Mouse (Mus musculus) hindbrain, embryonic 15.5 days (tissue): ENCODE data around the gene B3gat1. TPM values are rescaled to one million over a fixed set of nuclear protein-coding genes. Genes with fewer than 3 reads are reported as not detected.

Experiments
- ATAC-seq: fragments of 200-750 bp; cut with Nextera tagmentation; 2 replicates; pipeline ENCODE4 v1.8.0; 2017; ENCODE audit warnings: low read depth, moderate number of reproducible peaks, moderate TSS enrichment; ENCODE audit not compliant: low FRiP score
- H3K27ac ChIP-seq: fragments of 300-500 bp; sonication (generic); replicated peaks from 2 replicates; pipeline ENCODE4 v1.5.1; 2015; ENCODE audit warnings: mild to moderate bottlenecking, inconsistent platforms
- H3K27me3 ChIP-seq: fragments of 300-500 bp; sonication (generic); 2 replicates; pipeline ENCODE4 v1.6.1; 2015; ENCODE audit warnings: control low read depth, inconsistent platforms
- H3K36me3 ChIP-seq: fragments of 300-500 bp; sonication (generic); 2 replicates; pipeline ENCODE4 v1.6.1; 2015; ENCODE audit warnings: control low read depth, inconsistent platforms
- H3K4me1 ChIP-seq: fragments of 300-500 bp; sonication (generic); replicated peaks from 2 replicates; pipeline ENCODE4 v1.6.1; 2015; ENCODE audit warnings: control low read depth, inconsistent platforms
- H3K4me2 ChIP-seq: fragments of 300-500 bp; sonication (generic); 2 replicates; pipeline ENCODE4 v1.6.1; 2015; ENCODE audit warnings: moderate library complexity, mild to moderate bottlenecking, inconsistent platforms
- H3K4me3 ChIP-seq: fragments of 300-500 bp; sonication (generic); 2 replicates; pipeline ENCODE4 v1.5.1; 2015; ENCODE audit warnings: mild to moderate bottlenecking, inconsistent platforms
- H3K9ac ChIP-seq: fragments of 300-500 bp; sonication (generic); 2 replicates; pipeline ENCODE4 v1.6.1; 2015; ENCODE audit warnings: inconsistent platforms
- H3K9me3 ChIP-seq: fragments of 300-500 bp; sonication (generic); 2 replicates; pipeline ENCODE4 v1.6.1; 2016; ENCODE audit warnings: control low read depth, inconsistent platforms
- WGBS: fragments of 180-500 bp; shearing (Covaris S2); methylation state at CpG from one replicate; pipeline ENCODE4 v1.1.7; 2015; 5-methylcytosine and 5-hydroxymethylcytosine counted together
- polyA plus RNA-seq: library from polyadenylated mRNA; unstranded; fragments of >200 nt; fragmentation: Nextera tagmentation; extraction: Ambion mirVana; gene quantifications from 2 replicates; pipeline ENCODE4 v1.2.1, GENCODE M21; 2015

The B3gat1 gene
- polyA plus RNA-seq, 1 experiment from 2014 or later: 51.0 TPM

DNA sequence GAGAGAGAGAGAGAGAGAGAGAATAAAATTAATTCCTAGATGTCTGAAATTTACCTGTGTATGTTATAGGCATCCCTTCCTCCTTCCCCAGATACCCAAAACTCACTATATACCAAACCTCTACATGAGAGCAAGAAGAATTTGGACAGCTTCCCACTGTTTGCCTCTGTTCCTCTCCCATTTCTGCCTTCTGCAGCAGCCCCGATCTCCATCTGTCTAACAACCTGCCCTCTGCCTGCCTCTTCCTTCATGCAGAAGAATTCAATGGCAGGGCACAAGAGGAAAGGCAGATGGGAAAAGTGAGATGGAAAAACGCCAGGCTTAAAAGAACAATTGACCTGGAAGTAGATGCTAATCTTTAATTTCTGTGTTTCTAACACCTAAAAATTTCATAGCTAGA, 5.0 kb upstream of the B3gat1 start:
- no peak overlapping the region for H3K4me3 ChIP-seq
- H3K27ac ChIP-seq: no peak overlapping the region
- no peak overlapping the region for H3K9ac ChIP-seq
- H3K9me3 ChIP-seq: no peaks in the 10 kb centered on the region
- H3K4me2 ChIP-seq: no peak overlapping the region
- no peak for ATAC-seq
- H3K4me1 ChIP-seq: peaks cover 4% of the 10 kb centered on the region
- no peaks in the 10 kb centered on the region for H3K27me3 ChIP-seq
- WGBS: 74% methylated on average over 2 of the region's 2 CpGs
- no peaks in the 10 kb centered on the region for H3K36me3 ChIP-seq

GRCm38 (mm10) chr9:26733986-26734385, 458 bp downstream of the B3gat1 start:
- WGBS: 2% methylated on average over 32 of the region's 37 CpGs
- no peaks in the 10 kb centered on the region for H3K27me3 ChIP-seq

DNA sequence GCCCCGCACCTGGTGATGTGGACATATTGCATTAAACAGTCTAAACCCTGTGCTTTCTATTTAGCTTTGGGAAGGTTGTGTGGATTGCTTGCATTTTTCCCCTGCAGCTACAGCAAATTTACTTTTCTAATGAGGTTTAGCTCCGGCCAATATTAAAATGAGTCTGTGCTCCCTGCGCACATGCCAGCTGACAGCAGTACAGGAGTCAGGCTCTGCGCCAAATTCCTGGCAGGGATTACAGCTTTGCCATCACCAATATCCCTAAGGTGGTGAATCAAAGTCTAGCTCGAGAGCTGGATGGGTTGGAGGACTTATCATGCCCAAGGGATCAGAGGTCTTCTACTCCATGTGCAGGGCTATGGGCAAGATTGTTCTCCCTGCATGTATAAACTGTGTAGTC, 3.6 kb downstream of the B3gat1 start:
- peak overlapping the region; percentile 80 for H3K4me2 ChIP-seq
- H3K4me3 ChIP-seq: peak overlapping the region; percentile 92
- H3K27me3 ChIP-seq: no peaks in the 10 kb centered on the region
- ATAC-seq: no peak
- 30% methylated on average over 5 of the region's 5 CpGs for WGBS
- H3K4me1 ChIP-seq: peaks cover 51% of the 10 kb centered on the region
- no peaks in the 10 kb centered on the region; the same call in 1 of the 2 replicates for H3K36me3 ChIP-seq
- H3K27ac ChIP-seq: 0 out of 2 replicates have a peak overlapping the region, but pooled peaks have one; percentile 40
- H3K9ac ChIP-seq: peak overlapping the region; percentile 5; the same call in 1 of the 2 replicates
- H3K9me3 ChIP-seq: no peaks in the 10 kb centered on the region

More at GRCm38 (mm10) chr9:26733986-26734385, 458 bp downstream of the B3gat1 start:
- Histone ChIP-seq H3K4me3 (peak overlapping the region; percentile 92), H3K27ac (peak overlapping the region; percentile 93), H3K9me3 (no peaks in the 10 kb centered on the region), H3K36me3 (no peaks in the 10 kb centered on the region), H3K4me1 (peaks cover 42% of the 10 kb centered on the region), H3K9ac (peak overlapping the region; percentile 97), H3K4me2 (peak overlapping the region; percentile 80)
- peak; percentile 50 for ATAC-seq

DNA sequence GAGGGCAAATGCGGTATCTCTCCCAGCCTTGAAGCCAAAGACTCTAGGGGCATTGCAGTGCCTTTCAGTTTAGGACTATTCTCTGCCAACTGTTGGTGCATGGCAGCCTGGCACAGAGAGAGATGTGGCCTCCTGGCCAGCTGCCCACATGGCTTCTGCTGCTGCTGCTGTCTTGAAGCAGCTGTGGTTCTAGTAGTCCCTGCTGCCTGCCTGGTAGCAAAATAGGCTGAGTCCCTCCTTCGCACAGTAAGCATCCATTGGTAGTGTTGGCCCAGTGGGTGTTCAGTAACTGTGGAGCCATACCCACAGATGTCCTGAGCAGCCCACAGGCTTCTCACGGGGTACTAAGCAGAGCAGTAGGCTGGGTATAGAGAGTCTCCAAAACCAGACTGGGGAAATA, 9.3 kb downstream of the B3gat1 start:
- peaks cover 30% of the 10 kb centered on the region for H3K4me1 ChIP-seq
- H3K36me3 ChIP-seq: no peaks in the 10 kb centered on the region; the same call in 1 of the 2 replicates
- no peak overlapping the region for H3K27ac ChIP-seq
- H3K4me2 ChIP-seq: no peak overlapping the region
- H3K4me3 ChIP-seq: no peak overlapping the region
- peak; percentile 38; the same call in 1 of the 2 replicates for ATAC-seq
- no peak overlapping the region for H3K9ac ChIP-seq
- H3K9me3 ChIP-seq: no peaks in the 10 kb centered on the region
- 83% methylated on average over 3 of the region's 3 CpGs for WGBS
- no peaks in the 10 kb centered on the region for H3K27me3 ChIP-seq

- ATAC-seq: no peak
- Histone ChIP-seq H3K27me3 (no peaks in the 10 kb centered on the region), H3K4me2 (no peak overlapping the region), H3K9me3 (no peaks in the 10 kb centered on the region), H3K4me1 (peaks cover 14% of the 10 kb centered on the region), H3K4me3 (no peak overlapping the region), H3K9ac (no peak overlapping the region), H3K27ac (no peak overlapping the region), H3K36me3 (peaks cover 4% of the 10 kb centered on the region; the same call in 1 of the 2 replicates)
- WGBS: 68% methylated on average over 4 of the region's 4 CpGs
Measured at GRCm38 (mm10) chr9:26747121-26747520, 13.6 kb downstream of the B3gat1 start.

GRCm38 (mm10) chr9:26748893-26749292, 15.4 kb downstream of the B3gat1 start:
- Histone ChIP-seq H3K27me3 (no peaks in the 10 kb centered on the region), H3K4me2 (no peak overlapping the region), H3K27ac (0 out of 2 replicates have a peak overlapping the region, but pooled peaks have one; percentile 27), H3K4me3 (no peak overlapping the region), H3K9me3 (no peaks in the 10 kb centered on the region), H3K4me1 (peaks cover 3% of the 10 kb centered on the region; the same call in 1 of the 2 replicates), H3K9ac (no peak overlapping the region), H3K36me3 (peaks cover 12% of the 10 kb centered on the region; the same call in 1 of the 2 replicates)
- ATAC-seq: peak; percentile 28; the same call in 1 of the 2 replicates
- WGBS: 66% methylated on average over 4 of the region's 4 CpGs

DNA sequence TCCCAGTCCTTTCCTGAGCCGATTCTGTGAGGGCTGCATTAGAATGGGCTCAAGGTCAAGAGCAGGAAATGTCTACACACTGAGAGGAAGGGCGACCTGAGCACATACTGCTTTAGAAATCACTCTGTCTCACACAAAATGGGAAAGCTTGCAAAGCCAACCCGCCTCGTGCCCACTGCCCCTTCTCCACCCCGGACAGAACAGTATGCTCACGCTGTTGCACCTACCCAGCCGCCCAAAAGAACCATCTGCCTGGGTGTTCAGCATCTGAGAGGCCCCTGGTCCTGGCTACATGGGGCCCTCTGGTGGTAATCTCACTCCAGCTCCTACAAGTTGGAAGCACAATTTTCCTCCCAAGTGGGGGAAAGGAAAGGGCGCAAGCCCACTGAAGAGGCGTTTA, 26.6 kb downstream of the B3gat1 start:
- Histone ChIP-seq H3K9ac (no peak overlapping the region), H3K27me3 (no peaks in the 10 kb centered on the region), H3K4me3 (no peak overlapping the region), H3K4me2 (no peak overlapping the region), H3K27ac (no peak overlapping the region), H3K36me3 (peaks cover 35% of the 10 kb centered on the region), H3K4me1 (no peaks in the 10 kb centered on the region), H3K9me3 (no peaks in the 10 kb centered on the region)
- ATAC-seq: peak; percentile 75
- 29% methylated on average over 9 of the region's 9 CpGs for WGBS

DNA sequence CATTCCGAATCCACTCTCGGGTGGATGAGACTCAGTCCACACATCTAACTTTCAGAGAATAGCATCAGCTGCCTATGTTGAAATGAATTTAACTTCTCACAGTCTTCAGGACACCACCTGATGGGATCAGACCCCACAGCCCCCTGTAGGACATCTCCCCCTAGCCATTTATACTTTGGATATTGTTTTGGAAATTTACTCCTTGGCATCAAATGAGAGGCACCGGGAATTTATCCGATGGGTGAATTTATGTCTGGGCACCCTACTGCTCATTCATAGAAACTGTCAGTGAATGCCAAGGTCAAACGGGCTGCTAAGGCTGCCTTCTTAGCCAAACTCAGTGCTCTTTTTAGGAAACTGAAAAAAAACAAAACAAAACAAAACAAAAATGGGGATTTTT, 27.0 kb downstream of the B3gat1 start:
- no peak overlapping the region for H3K4me3 ChIP-seq
- peaks cover 30% of the 10 kb centered on the region for H3K36me3 ChIP-seq
- WGBS: 65% methylated on average over 5 of the region's 5 CpGs
- H3K4me2 ChIP-seq: no peak overlapping the region
- no peak overlapping the region for H3K27ac ChIP-seq
- H3K9ac ChIP-seq: no peak overlapping the region
- no peaks in the 10 kb centered on the region for H3K4me1 ChIP-seq
- no peaks in the 10 kb centered on the region for H3K9me3 ChIP-seq
- no peaks in the 10 kb centered on the region for H3K27me3 ChIP-seq
- ATAC-seq: no peak

- H3K36me3 ChIP-seq: peaks cover 13% of the 10 kb centered on the region; the same call in 1 of the 2 replicates
- no peaks in the 10 kb centered on the region for H3K4me1 ChIP-seq
- no peak for ATAC-seq
- H3K4me2 ChIP-seq: no peak overlapping the region
- H3K4me3 ChIP-seq: no peak overlapping the region
- H3K27me3 ChIP-seq: no peaks in the 10 kb centered on the region
- no peaks in the 10 kb centered on the region for H3K9me3 ChIP-seq
- 82% methylated on average over 6 of the region's 6 CpGs for WGBS
- no peak overlapping the region for H3K9ac ChIP-seq
- no peak overlapping the region for H3K27ac ChIP-seq
Measured at GRCm38 (mm10) chr9:26762477-26762876, 28.9 kb downstream of the B3gat1 start.

DNA sequence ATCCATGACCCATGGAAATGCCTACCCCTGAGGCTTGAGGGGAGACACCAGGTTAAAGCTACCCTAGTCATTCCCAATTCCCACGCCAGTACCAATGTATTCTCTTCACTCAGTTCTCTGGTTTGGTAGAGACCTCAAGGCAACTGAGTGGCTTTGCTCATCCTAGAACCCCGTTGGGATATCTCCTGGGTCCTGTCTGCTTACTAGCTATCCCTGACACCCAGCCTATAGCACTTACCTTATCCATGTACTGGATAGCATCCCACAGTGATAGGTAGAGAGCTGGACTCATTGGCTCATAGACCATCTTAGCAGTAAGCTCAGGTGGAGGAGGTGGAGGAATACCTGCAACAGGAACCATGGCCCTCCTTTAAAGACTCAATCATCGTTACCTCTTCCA, 34.7 kb downstream of the B3gat1 start:
- WGBS: 94% methylated on average over 3 of the region's 3 CpGs
- H3K27me3 ChIP-seq: no peaks in the 10 kb centered on the region
- H3K27ac ChIP-seq: no peak overlapping the region
- no peak for ATAC-seq
- H3K4me3 ChIP-seq: no peak overlapping the region
- no peaks in the 10 kb centered on the region for H3K9me3 ChIP-seq
- 0 out of 2 replicates have a peak, but pooled peaks cover 7% of the 10 kb centered on the region for H3K36me3 ChIP-seq
- H3K4me1 ChIP-seq: no peaks in the 10 kb centered on the region
- H3K9ac ChIP-seq: no peak overlapping the region
- no peak overlapping the region for H3K4me2 ChIP-seq

GRCm38 (mm10) chr9:26775700-26776099, 42.2 kb downstream of the B3gat1 start:
- H3K9me3 ChIP-seq: no peaks in the 10 kb centered on the region
- no peaks in the 10 kb centered on the region for H3K4me1 ChIP-seq
- H3K4me2 ChIP-seq: no peak overlapping the region
- 88% methylated on average over 2 of the region's 2 CpGs for WGBS
- 0 out of 2 replicates have a peak, but pooled peaks have one; percentile 27 for ATAC-seq
- no peak overlapping the region for H3K27ac ChIP-seq
- H3K4me3 ChIP-seq: no peak overlapping the region
- H3K27me3 ChIP-seq: no peaks in the 10 kb centered on the region
- H3K9ac ChIP-seq: no peak overlapping the region
- H3K36me3 ChIP-seq: no peaks in the 10 kb centered on the region

DNA sequence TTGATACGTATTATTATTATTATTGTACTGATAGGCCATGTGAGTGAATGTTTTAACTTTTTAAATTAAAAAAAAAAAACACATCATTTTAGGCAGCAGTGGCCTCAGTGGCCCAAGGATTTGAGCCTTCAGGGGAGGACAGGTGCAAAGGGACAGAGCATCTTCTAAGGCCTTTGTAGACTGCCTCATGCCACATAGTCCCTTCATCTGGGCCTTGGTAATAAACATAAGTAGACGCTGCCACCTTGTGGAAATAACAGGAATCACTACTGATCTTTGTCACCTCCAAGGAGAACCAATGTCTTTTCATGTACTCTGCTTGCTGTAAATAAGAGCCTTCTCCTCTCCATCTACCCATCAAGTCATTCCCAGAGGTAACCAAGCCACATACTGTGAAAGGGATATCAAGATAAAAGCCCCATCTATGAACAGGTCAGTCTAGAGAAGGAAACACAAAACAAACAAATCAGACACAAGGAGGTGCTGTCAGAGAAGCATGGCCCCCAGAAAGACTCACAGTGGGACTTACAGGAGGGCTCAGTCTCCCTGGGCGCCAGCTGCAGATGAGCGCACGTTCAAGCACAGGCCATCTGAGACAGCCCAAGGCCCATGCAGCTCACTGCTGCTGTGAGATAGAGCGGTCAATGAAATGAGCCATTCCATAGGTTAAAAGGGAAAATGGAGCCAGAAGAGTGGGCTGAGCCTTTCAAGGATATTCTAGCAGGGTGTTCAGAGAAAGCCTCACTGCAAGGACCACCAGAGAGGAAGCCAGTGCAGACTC, 42.8 kb downstream of the B3gat1 start:
- H3K36me3 ChIP-seq: no peaks in the 10 kb centered on the region
- no peak overlapping the region for H3K4me2 ChIP-seq
- H3K4me3 ChIP-seq: no peak overlapping the region
- no peaks in the 10 kb centered on the region for H3K9me3 ChIP-seq
- 59% methylated on average over 6 of the region's 6 CpGs for WGBS
- peak; percentile 71 for ATAC-seq
- H3K27ac ChIP-seq: no peak overlapping the region
- no peak overlapping the region for H3K9ac ChIP-seq
- no peaks in the 10 kb centered on the region for H3K4me1 ChIP-seq
- no peaks in the 10 kb centered on the region for H3K27me3 ChIP-seq
